Mouse (Mus musculus): ENCODE data around the gene Lingo1. TPM values are rescaled to one million over a fixed set of nuclear protein-coding genes. Genes with fewer than 3 reads are reported as not detected.
A peak's percentile ranks its signal among the peaks of the same experiment; 100 is the strongest.

The Lingo1 gene
- polyA plus RNA-seq, 1 experiment from 2014 or later: 83.0 TPM

DNA sequence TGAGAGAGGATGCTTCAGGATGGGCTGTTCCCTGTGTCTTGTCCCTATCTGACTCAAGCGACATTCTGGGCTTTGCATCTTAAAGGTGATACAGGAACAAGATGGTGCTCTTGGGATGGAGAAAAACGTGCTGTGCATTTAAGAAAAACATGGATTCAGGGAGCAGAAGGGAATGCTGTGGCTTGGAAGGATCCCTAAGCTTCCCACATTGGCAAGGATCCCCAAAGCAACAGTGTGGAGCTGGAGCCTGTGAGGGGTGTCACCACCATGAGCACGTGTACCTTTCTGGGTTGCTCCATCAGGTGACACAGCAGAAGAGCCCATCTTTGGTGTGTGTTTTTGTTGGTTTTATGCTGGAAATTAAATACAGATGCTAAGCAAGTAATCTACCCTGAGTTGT is 77.3 kb downstream of the Lingo1 start:
- Histone ChIP-seq H3K4me2 (ENCODE audit: low read length) (no peak overlapping the region), H3K4me1 (ENCODE audit: control insufficient read depth, insufficient read depth, low read length) (no peaks in the 10 kb centered on the region), H3K36me3 (ENCODE audit: control insufficient read depth, insufficient read depth, low read length) (no peaks in the 10 kb centered on the region), H3K4me3 (ENCODE audit: low read depth, low read length) (no peak overlapping the region), H3K27me3 (ENCODE audit: control insufficient read depth, insufficient read depth, low read depth, low read length) (peaks cover 3% of the 10 kb centered on the region; the same call in 1 of the 2 replicates), H3K9ac (ENCODE audit: low read depth, low read length) (no peak overlapping the region), H3K27ac (ENCODE audit: low read length) (no peak overlapping the region), H3K9me3 (replicated peaks; ENCODE audit: control insufficient read depth, low read length, poor library complexity, severe bottlenecking) (no peaks in the 10 kb centered on the region)
- WGBS: 80% methylated on average over 3 of the region's 3 CpGs
- ATAC-seq: no peak

DNA sequence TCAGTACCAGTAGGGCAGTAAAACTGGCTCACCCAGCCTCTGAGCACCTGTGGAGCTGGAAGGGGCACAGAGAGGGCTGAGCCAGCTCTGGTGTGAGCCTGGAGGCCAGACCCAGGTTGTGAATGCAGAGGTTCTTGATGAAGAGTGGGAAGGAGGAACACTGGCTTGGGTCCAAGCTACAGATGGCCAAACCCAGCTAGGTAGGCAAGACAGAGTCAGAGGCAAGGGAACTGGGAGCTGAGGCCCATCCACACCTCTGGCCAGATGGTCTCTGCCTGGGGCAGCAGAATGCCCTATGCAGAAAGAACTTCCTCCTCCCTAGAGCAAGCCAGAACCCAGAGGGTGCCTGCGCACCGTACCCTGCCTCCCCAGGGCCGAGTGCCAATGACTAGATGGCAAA is 79.7 kb downstream of the Lingo1 start:
- Histone ChIP-seq H3K4me1 (ENCODE audit: control insufficient read depth, insufficient read depth, low read length) (no peaks in the 10 kb centered on the region), H3K4me3 (ENCODE audit: low read depth, low read length) (no peak overlapping the region), H3K27ac (ENCODE audit: low read length) (no peak overlapping the region), H3K9me3 (replicated peaks; ENCODE audit: control insufficient read depth, low read length, poor library complexity, severe bottlenecking) (no peaks in the 10 kb centered on the region), H3K9ac (ENCODE audit: low read depth, low read length) (no peak overlapping the region), H3K36me3 (ENCODE audit: control insufficient read depth, insufficient read depth, low read length) (no peaks in the 10 kb centered on the region), H3K27me3 (ENCODE audit: control insufficient read depth, insufficient read depth, low read depth, low read length) (no peaks in the 10 kb centered on the region; the same call in 1 of the 2 replicates), H3K4me2 (ENCODE audit: low read length) (no peak overlapping the region)
- 91% methylated on average over 3 of the region's 3 CpGs for WGBS
- ATAC-seq: no peak

DNA sequence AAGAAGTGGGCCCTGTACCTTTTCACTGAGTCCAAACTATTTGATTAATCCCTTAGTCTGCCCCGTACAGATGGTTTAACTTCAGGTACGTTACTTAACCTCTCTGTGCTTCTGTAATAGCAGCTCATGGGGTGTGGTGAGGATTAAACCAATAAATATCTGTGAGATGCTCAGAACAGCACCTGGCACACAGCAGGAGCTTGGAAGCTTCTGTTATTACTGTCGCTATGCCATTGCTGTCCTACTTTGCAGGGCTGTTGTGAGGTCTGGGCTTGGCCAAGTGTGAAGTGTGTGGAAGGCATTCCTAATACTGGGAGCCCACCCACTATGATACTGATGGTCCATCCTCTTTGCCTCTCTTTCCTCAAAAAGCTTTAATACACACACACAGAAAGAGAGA is 80.2 kb downstream of the Lingo1 start:
- WGBS: 72% methylated on average over 3 of the region's 3 CpGs
- H3K4me2 ChIP-seq (ENCODE audit: low read length): no peak overlapping the region
- peaks cover under 1% of the 10 kb centered on the region; the same call in 1 of the 2 replicates for H3K4me1 ChIP-seq (ENCODE audit: control insufficient read depth, insufficient read depth, low read length)
- H3K36me3 ChIP-seq (ENCODE audit: control insufficient read depth, insufficient read depth, low read length): no peaks in the 10 kb centered on the region
- no peak for ATAC-seq
- no peak overlapping the region for H3K9ac ChIP-seq (ENCODE audit: low read depth, low read length)
- no peaks in the 10 kb centered on the region; the same call in 1 of the 2 replicates for H3K27me3 ChIP-seq (ENCODE audit: control insufficient read depth, insufficient read depth, low read depth, low read length)
- no peaks in the 10 kb centered on the region for H3K9me3 ChIP-seq (replicated peaks; ENCODE audit: control insufficient read depth, low read length, poor library complexity, severe bottlenecking)
- H3K27ac ChIP-seq (ENCODE audit: low read length): no peak overlapping the region
- H3K4me3 ChIP-seq (ENCODE audit: low read depth, low read length): no peak overlapping the region

DNA sequence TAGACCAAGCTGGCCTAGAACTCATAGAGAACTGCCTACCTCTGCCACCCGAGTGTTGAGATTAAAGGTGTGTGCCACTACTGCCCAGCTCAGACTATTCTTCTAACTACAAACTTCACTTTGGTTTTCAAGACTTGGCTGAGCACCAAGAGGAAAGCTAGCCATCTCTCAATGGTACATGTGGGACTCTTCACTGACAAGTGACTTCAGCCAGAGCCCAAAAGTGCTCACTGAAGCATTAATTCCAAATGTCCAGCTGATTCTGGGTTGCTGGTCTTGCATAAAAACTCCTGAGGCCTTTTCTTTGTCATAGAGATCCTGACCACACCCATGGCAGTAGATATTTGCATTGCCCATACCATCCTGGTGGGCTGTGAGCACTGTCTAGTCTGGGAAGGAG is 81.9 kb downstream of the Lingo1 start:
- WGBS: 84% methylated on average over 1 of the region's 1 CpGs
- Histone ChIP-seq H3K9me3 (replicated peaks; ENCODE audit: control insufficient read depth, low read length, poor library complexity, severe bottlenecking) (no peaks in the 10 kb centered on the region), H3K27ac (ENCODE audit: low read length) (no peak overlapping the region), H3K9ac (ENCODE audit: low read depth, low read length) (no peak overlapping the region), H3K36me3 (ENCODE audit: control insufficient read depth, insufficient read depth, low read length) (no peaks in the 10 kb centered on the region), H3K4me2 (ENCODE audit: low read length) (no peak overlapping the region), H3K27me3 (ENCODE audit: control insufficient read depth, insufficient read depth, low read depth, low read length) (no peaks in the 10 kb centered on the region), H3K4me1 (ENCODE audit: control insufficient read depth, insufficient read depth, low read length) (peaks cover 3% of the 10 kb centered on the region; the same call in 1 of the 2 replicates), H3K4me3 (ENCODE audit: low read depth, low read length) (no peak overlapping the region)
- ATAC-seq: no peak

DNA sequence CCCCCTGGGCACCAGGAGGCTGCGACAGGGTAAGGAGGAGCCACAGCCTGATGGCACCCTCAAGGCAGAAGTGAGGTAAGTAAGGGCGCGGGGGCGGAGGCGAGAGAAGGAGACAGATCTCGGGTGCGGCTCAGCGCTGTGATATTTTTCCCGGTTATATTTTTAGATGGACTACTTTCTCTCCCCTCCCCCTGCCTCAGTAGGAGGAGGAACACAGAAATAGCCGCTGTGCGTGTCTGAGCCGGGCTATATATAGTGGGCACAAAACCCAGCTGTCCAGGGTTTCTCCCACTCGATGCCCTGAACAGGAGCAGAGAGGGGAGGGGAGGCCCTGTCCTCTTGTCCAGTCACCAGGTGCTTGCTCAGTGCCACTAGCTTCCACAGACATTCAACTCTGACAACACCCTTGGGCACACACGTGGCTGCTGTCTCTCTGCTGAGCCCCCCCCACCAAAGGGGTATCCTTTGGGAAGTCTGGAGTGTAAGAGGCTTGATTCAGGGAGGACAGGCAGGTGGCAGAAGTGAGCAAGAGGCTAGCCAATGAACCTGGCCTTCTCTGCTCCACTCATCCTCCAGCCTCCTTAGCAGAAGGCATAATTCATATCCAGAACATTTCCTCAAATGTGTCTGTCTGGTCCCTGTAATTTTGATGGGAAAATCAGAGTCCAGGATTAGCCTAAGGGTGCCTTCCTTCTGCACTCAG is 83.5 kb downstream of the Lingo1 start:
- WGBS: 80% methylated on average over 14 of the region's 14 CpGs
- Histone ChIP-seq H3K27ac (ENCODE audit: low read length) (no peak overlapping the region), H3K36me3 (ENCODE audit: control insufficient read depth, insufficient read depth, low read length) (no peaks in the 10 kb centered on the region), H3K9me3 (replicated peaks; ENCODE audit: control insufficient read depth, low read length, poor library complexity, severe bottlenecking) (no peaks in the 10 kb centered on the region), H3K4me1 (ENCODE audit: control insufficient read depth, insufficient read depth, low read length) (peaks cover 3% of the 10 kb centered on the region; the same call in 1 of the 2 replicates), H3K4me3 (ENCODE audit: low read depth, low read length) (no peak overlapping the region), H3K4me2 (ENCODE audit: low read length) (no peak overlapping the region), H3K27me3 (ENCODE audit: control insufficient read depth, insufficient read depth, low read depth, low read length) (no peaks in the 10 kb centered on the region), H3K9ac (ENCODE audit: low read depth, low read length) (no peak overlapping the region)
- ATAC-seq: no peak

DNA sequence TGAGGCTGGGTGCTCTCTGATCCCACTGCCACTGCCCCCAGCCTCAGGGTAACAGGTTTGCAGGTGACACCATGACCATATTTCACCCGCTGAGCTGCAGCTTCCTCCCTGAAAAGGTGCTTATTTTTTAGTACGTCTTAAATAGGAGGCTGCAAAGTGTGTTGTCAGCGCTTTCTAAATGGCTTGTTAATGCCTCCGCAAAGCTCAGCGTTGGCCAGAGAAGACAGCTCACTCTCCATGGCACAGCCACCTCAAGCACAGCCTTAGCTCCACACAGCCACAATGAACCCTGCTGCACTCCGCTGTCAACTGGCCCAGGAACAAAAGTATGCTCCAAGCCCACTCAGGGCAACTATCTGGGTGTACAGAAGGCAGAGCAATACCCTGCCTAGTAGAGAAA is 85.3 kb downstream of the Lingo1 start:
- H3K36me3 ChIP-seq (ENCODE audit: control insufficient read depth, insufficient read depth, low read length): no peaks in the 10 kb centered on the region
- H3K4me2 ChIP-seq (ENCODE audit: low read length): no peak overlapping the region
- H3K4me3 ChIP-seq (ENCODE audit: low read depth, low read length): no peak overlapping the region
- no peaks in the 10 kb centered on the region for H3K27me3 ChIP-seq (ENCODE audit: control insufficient read depth, insufficient read depth, low read depth, low read length)
- 82% methylated on average over 6 of the region's 6 CpGs for WGBS
- ATAC-seq: no peak
- no peaks in the 10 kb centered on the region for H3K9me3 ChIP-seq (replicated peaks; ENCODE audit: control insufficient read depth, low read length, poor library complexity, severe bottlenecking)
- H3K9ac ChIP-seq (ENCODE audit: low read depth, low read length): no peak overlapping the region
- H3K27ac ChIP-seq (ENCODE audit: low read length): no peak overlapping the region
- H3K4me1 ChIP-seq (ENCODE audit: control insufficient read depth, insufficient read depth, low read length): peaks cover 12% of the 10 kb centered on the region

DNA sequence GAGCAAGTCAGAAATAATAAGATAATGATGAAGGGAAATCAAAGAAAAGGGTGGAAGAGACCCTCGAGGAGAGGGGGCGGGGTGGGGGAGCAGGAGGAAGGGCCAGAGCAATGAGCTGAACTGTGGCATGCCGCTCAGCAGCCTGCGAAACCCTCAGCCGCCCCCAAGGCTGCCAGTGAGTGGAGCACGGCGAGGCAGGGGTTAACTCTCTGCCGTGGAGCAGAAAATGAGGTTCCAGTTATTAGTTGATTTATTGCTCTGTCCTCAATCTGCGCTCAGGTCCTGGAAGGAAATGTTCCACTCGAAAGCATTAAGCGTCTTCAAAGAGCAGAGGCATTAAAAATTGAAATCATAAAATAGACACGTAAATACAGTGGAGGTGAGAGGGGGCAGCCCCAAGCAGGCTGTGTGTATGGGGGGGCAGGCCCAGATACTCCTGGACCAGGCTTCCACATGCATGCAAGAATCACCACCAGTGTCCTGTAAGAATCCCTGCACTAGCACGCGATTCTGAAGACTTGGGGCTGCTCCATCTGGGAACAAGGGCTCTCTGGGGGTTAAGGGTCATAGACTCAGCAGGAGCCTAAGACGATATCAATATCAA is 89.7 kb downstream of the Lingo1 start:
- Histone ChIP-seq H3K4me1 (ENCODE audit: control insufficient read depth, insufficient read depth, low read length) (peaks cover 14% of the 10 kb centered on the region), H3K4me2 (ENCODE audit: low read length) (no peak overlapping the region), H3K36me3 (ENCODE audit: control insufficient read depth, insufficient read depth, low read length) (no peaks in the 10 kb centered on the region), H3K9me3 (replicated peaks; ENCODE audit: control insufficient read depth, low read length, poor library complexity, severe bottlenecking) (no peaks in the 10 kb centered on the region), H3K27me3 (ENCODE audit: control insufficient read depth, insufficient read depth, low read depth, low read length) (no peaks in the 10 kb centered on the region), H3K9ac (ENCODE audit: low read depth, low read length) (no peak overlapping the region), H3K27ac (ENCODE audit: low read length) (peak overlapping the region; percentile 38), H3K4me3 (ENCODE audit: low read depth, low read length) (no peak overlapping the region)
- ATAC-seq: peak; percentile 63
- WGBS: 45% methylated on average over 15 of the region's 15 CpGs

DNA sequence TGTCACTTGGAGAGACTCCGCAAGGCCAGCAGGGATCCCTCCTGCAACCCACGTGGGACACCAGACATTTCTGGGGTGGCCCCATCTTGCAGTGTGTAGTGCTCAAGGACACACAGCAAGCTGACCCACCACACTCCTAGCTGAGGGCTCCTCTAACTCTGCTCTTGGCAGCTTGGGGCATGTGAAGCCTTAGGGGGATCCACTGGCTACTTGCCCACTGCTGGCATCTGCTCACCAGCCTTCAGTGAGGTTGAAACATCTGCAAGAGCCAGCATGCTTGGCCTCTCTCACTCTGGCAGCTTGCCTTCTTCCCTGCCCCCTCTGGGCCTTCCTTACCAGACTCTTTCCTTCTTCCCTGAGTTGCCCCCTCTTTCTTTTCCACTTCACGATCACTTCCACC is 94.9 kb downstream of the Lingo1 start:
- H3K27me3 ChIP-seq (ENCODE audit: control insufficient read depth, insufficient read depth, low read depth, low read length): no peaks in the 10 kb centered on the region
- no peak overlapping the region for H3K4me3 ChIP-seq (ENCODE audit: low read depth, low read length)
- 54% methylated on average over 3 of the region's 3 CpGs for WGBS
- H3K9me3 ChIP-seq (replicated peaks; ENCODE audit: control insufficient read depth, low read length, poor library complexity, severe bottlenecking): no peaks in the 10 kb centered on the region
- H3K4me2 ChIP-seq (ENCODE audit: low read length): no peak overlapping the region
- H3K36me3 ChIP-seq (ENCODE audit: control insufficient read depth, insufficient read depth, low read length): no peaks in the 10 kb centered on the region
- peaks cover 11% of the 10 kb centered on the region for H3K4me1 ChIP-seq (ENCODE audit: control insufficient read depth, insufficient read depth, low read length)
- peak; percentile 40 for ATAC-seq
- H3K27ac ChIP-seq (ENCODE audit: low read length): peak overlapping the region; percentile 14; the same call in 1 of the 2 replicates
- no peak overlapping the region for H3K9ac ChIP-seq (ENCODE audit: low read depth, low read length)

DNA sequence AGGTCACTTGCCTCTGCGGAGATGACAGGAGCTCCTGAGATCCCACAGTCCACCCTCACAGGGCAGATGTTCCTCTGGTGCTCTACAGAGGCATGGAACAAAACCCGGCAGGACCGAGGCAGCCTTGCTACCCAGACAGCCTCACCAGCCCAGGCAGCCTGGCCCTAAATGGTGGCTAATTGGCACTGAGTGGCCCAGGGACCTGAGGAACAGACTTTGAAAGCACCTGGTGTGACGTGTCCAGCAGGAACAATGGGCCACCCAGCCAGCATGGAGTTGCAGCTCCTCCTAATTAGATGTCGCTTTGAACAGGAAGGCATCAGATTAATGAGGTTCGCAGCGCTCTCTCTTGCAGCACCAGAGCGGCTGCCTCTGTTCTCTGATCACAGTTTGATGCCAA is 95.4 kb downstream of the Lingo1 start:
- Histone ChIP-seq H3K9me3 (replicated peaks; ENCODE audit: control insufficient read depth, low read length, poor library complexity, severe bottlenecking) (no peaks in the 10 kb centered on the region), H3K9ac (ENCODE audit: low read depth, low read length) (no peak overlapping the region), H3K4me3 (ENCODE audit: low read depth, low read length) (no peak overlapping the region), H3K4me2 (ENCODE audit: low read length) (no peak overlapping the region), H3K36me3 (ENCODE audit: control insufficient read depth, insufficient read depth, low read length) (no peaks in the 10 kb centered on the region), H3K4me1 (ENCODE audit: control insufficient read depth, insufficient read depth, low read length) (peaks cover 6% of the 10 kb centered on the region), H3K27me3 (ENCODE audit: control insufficient read depth, insufficient read depth, low read depth, low read length) (no peaks in the 10 kb centered on the region), H3K27ac (ENCODE audit: low read length) (peak overlapping the region; percentile 14; the same call in 1 of the 2 replicates)
- WGBS: 52% methylated on average over 8 of the region's 8 CpGs
- ATAC-seq: no peak
